Mouse (Mus musculus) thymus, adult 2 months (tissue): ENCODE results near the gene Zc3h12c.
"Not testable (repeated sequence)": the region's sequence is repeated elsewhere in the genome, so short reads cannot be mapped to it uniquely, and the experiment has no call there.

Experiments used
- CTCF ChIP-seq: fragments of 200-500 bp; IDR thresholded peaks from 2 replicates; pipeline ENCODE4 v1.5.1; 2012; ENCODE audit warnings: mild to moderate bottlenecking, control low read depth, low read length, moderate library complexity, borderline replicate concordance; ENCODE audit not compliant: control insufficient read depth, poor library complexity, insufficient read depth; ENCODE audit errors: extremely low read depth
- POLR2A ChIP-seq: fragments of 200-500 bp; IDR thresholded peaks from 2 replicates; pipeline ENCODE4 v1.6.1; 2012; ENCODE audit warnings: mild to moderate bottlenecking, low read length, control low read depth, moderate library complexity; ENCODE audit not compliant: control insufficient read depth, poor library complexity, insufficient read depth; ENCODE audit errors: extremely low read depth

DNA sequence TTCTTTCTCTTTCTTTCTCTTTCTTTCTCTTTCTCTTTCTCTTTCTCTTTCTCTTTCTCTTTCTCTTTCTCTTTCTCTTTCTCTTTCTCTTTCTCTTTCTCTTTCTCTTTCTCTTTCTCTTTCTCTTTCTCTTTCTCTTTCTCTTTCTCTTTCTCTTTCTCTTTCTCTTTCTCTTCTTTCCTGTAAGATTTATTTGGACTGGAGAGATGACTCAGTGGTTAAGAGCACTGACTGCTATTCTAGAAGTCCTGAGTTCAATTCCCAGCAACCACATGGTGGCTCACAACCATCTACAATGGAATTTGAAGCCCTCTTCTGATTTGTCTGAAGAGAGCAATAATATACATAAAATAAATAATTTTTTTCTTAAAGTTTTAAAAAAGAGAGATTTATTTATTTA lies 97.0 kb downstream of the Zc3h12c start:
- not testable (repeated sequence) for TF ChIP-seq CTCF, POLR2A
